Mouse (Mus musculus) bone marrow macrophage, adult 2 months (primary cell): Measurements from ENCODE around the gene Nme2.

Experiments used
- CTCF ChIP-seq: IDR thresholded peaks from 2 replicates; pipeline ENCODE4 v1.5.1; 2012; ENCODE audit warnings: low read depth, mild to moderate bottlenecking, low read length, moderate library complexity
- POLR2A ChIP-seq: IDR thresholded peaks from 2 replicates; pipeline ENCODE4 v1.6.1; 2012; ENCODE audit warnings: mild to moderate bottlenecking, low read depth, low read length, borderline replicate concordance

- TF ChIP-seq POLR2A: no peak
- TF ChIP-seq CTCF: no peak
Observed at GRCm38 (mm10) chr11:93996306-93997140, 40.5 kb upstream of the Nme2 start.
